Mouse (Mus musculus): ENCODE data around the gene Rhox10.
"Not testable (repeated sequence)": the region's sequence is repeated elsewhere in the genome, so short reads cannot be mapped to it uniquely, and the experiment has no call there.

The Rhox10 gene

GRCm38 (mm10) chrX:38066175-38066574, at the start of gene Rhox10:
Gene Rhox10, plus strand, starts transcription at chrX:38066475.
- DNase-seq = no peak

GRCm38 (mm10) chrX:38018597-38018996, 47.7 kb upstream of the Rhox10 start, which contains the start of gene Btg1-ps1:
Gene Btg1-ps1, minus strand, starts transcription at chrX:38018815.
- not testable (repeated sequence) for DNase-seq

DNA sequence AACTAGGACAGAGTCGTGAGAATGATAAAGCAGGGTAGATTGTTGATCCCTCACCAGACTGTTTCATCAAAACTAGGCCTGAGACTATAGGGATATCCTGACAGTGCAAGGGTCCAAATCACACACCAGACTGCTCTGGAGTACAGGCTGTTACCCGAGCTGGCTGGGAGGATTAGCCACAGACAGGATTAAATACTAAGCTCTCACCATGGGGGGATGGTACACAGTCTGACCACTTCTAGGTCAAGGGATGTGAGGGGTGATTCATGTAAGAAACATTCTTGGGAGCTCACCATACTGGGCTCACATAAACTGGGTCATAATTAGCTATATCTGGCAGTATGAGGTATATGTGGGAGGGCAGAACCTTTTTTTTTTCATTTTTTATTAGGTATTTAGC, 32.4 kb upstream of the Rhox10 start:
- no peak for DNase-seq

GRCm38 (mm10) chrX:38039666-38040065, 26.6 kb upstream of the Rhox10 start:
- DNase-seq = no peak

DNA sequence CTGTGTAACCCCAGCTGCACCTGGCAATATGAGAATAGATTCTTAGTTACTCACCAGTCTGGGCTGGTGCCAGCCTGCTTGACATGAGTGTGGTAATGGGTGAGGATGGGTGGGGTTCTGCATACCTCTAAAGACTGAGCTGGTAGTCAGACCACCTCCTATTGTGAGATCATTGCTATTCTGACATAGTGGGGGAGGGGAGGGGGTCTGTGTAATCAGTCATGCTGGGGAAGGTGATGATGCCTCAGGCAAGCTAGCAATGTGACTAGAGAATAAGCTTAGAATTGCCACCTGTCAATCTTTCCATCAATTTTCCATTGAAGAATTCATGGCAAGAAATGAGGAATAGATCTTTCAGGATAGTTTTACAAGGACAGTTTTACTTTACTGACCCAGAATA, 23.3 kb upstream of the Rhox10 start, which contains the start of gene Btg1-ps2:
Gene Btg1-ps2, minus strand, starts transcription at position 101 of the 400 bp plus-strand sequence.
- not testable (repeated sequence) for DNase-seq

- no peak for DNase-seq
Observed at GRCm38 (mm10) chrX:38061544-38061943, 4.7 kb upstream of the Rhox10 start.

GRCm38 (mm10) chrX:38084226-38084625, 18.0 kb downstream of the Rhox10 start:
- peak; percentile 16 for DNase-seq

DNA sequence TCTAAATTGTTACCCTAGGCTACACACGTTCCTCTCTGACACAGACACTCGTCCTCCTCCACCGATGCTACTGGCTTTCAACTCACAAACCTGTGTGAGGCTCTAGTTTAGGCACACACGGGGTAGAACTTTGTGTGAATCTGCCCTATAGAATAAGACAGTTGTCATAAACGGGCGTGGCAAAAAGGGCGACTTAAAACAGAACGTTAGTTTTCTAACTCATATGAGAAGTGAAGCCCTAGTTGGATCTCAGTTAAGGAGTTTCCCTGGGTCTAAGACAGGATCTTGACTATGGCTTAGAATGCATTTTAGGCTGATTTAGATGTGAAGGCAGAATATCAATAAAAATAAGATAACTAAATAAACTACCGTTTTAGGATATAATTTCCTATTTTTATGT, 18.8 kb downstream of the Rhox10 start, which contains the start of gene Rhox11:
Gene Rhox11, minus strand, starts transcription at position 101 of the 400 bp plus-strand sequence.
- DNase-seq = no peak

DNA sequence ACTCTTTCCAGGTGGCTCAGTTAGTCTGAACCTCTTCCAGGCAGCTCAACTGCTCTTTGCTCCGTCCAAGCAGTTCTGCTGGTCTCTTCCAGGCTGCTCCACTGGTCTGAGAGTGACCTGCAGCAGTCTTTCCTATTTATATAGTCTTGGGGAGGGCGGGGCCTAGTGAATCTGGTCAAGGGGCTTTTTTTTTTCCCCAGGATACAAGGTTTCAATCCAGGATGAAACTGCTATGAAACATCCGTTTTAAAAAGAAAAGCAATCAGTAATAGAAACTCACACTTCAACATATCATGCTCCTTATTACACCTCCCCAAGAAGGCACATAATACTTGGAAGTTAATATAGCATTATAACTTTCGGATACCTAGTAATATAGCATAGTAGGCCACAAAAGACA, 44.5 kb downstream of the Rhox10 start, which contains the start of gene Rhox12:
Gene Rhox12, minus strand, starts transcription at position 101 of the 400 bp plus-strand sequence.
- DNase-seq = no peak

GRCm38 (mm10) chrX:38120982-38121381, 54.7 kb downstream of the Rhox10 start, which contains the start of gene Rhox13:
Gene Rhox13, plus strand, starts transcription at chrX:38121219.
- no peak for DNase-seq
